Mouse (Mus musculus) urinary bladder, postnatal 0 days (tissue): ENCODE data around the gene Dchs2. TPM values are rescaled to one million over a fixed set of nuclear protein-coding genes. Genes with fewer than 3 reads are reported as not detected.

ENCODE experiments used
- polyA plus RNA-seq: library from polyadenylated mRNA; unstranded; fragments of >200 nt; fragmentation: Nextera tagmentation; extraction: Ambion mirVana; gene quantifications from 2 replicates; pipeline ENCODE4 v1.2.1, GENCODE M21; 2015

Gene Dchs2
- 0.19 and 0.20 TPM in 2 replicates for polyA plus RNA-seq

GRCm38 (mm10) chr3:83127726-83128448 is at the start of gene Dchs2:
Gene Dchs2 (plus strand): TSS chr3:83127948.

Other genes starting within 250 kb of the Dchs2 start
- gene Lrat, start 224.0 kb upstream of the Dchs2 start, polyA plus RNA-seq = 0.06 and 0.13 TPM in 2 replicates
- 0.91 and 5.2 TPM in 2 replicates for gene Fgg, start 120.2 kb upstream of the Dchs2 start, polyA plus RNA-seq
- 0.56 and 3.6 TPM in 2 replicates for gene Fga, start 101.9 kb upstream of the Dchs2 start, polyA plus RNA-seq
- gene Fgb, start 78.1 kb upstream of the Dchs2 start, polyA plus RNA-seq = 0.67 and 2.7 TPM in 2 replicates
- gene Plrg1, start 72.4 kb upstream of the Dchs2 start, polyA plus RNA-seq = 42.5 and 46.2 TPM in 2 replicates